Mouse (Mus musculus): ENCODE measurements around the gene Cfap97d1. TPM values are rescaled to one million over a fixed set of nuclear protein-coding genes. Genes with fewer than 3 reads are reported as not detected.
"Not testable (repeated sequence)": the region's sequence is repeated elsewhere in the genome, so short reads cannot be mapped to it uniquely, and the experiment has no call there.

Gene Cfap97d1
- total RNA-seq, 2 experiments from 2014 or later: not detected

DNA sequence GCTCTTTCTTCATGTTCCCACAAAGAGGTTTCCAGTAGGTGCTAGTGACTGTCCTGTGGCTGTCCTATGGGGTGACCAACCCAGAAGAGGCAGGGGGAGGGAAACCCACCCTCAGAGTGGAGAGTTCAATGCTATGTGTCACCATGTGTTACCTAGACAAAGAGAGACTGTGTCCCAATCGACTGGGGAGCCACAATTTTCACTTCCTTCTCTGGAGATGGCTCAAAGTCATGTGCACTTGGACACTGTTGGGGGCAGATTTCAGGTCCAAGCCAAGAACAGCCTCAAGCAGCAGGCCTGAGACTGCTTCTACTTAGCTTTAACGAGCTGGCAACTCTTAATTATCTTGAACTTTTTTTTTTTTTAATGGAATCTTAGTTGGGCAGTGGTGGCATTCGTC lies 12.0 kb upstream of the Cfap97d1 start:
- intact Hi-C loops (cut with DNase I): no loop called here
- DNase-seq: no peak

DNA sequence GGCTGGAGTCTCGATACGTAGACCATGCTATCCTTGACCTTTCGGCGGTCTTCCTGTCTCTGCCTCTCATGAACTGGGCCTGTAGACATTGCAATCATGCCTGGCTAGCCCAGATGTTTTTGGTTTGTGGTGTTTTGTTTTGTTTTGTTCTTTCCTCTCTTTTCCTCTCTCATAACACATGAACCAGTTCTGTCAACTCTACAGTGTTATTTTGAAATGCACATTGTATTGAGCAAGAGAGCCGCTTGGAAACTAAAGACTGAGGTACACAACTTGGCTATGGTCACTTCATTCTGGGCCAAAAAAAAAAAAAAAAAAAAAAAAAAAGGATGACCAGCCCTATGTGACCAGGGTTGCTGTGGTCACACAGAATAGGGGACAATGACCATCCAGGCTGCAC lies 11.4 kb upstream of the Cfap97d1 start:
- intact Hi-C loops (cut with DNase I): no loop called here
- no peak for DNase-seq

DNA sequence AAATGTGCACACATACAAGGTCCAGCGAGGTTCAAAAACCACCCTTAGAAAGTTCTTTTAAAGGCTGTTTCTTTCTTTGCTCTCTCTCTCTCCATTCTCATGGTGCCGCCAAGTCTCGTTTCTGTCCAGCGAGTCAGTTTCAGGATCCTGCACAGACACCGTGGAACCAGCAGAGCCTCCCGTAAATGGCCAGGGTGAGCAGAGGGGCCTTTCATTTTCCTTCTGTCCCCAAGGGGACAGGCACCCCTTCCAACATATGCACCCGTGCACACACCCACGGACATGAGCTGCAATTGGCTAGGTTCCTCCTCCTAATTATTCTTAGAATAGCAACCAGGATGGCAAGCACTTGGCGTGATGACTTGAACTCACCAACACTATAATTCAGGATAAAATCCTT lies 10.6 kb upstream of the Cfap97d1 start:
- no peak for DNase-seq
- intact Hi-C loops (cut with DNase I): no loop called here

GRCm38 (mm10) chr11:101974181-101974580 lies 9.9 kb upstream of the Cfap97d1 start:
- intact Hi-C loops (cut with DNase I): no loop called here
- DNase-seq: no peak

- intact Hi-C loops (cut with DNase I): no loop called here
- peak in 1 of 2 experiments; percentile 43 for DNase-seq
These were observed 9.2 kb upstream of the Cfap97d1 start for GRCm38 (mm10) chr11:101974923-101975322.

- intact Hi-C loops (cut with DNase I): no loop called here
- DNase-seq: no peak
These were observed 7.1 kb upstream of the Cfap97d1 start for GRCm38 (mm10) chr11:101976949-101977348.

- intact Hi-C loops (cut with DNase I): no loop called here
- DNase-seq: no peak
These were observed 4.9 kb upstream of the Cfap97d1 start for GRCm38 (mm10) chr11:101979140-101979539.

DNA sequence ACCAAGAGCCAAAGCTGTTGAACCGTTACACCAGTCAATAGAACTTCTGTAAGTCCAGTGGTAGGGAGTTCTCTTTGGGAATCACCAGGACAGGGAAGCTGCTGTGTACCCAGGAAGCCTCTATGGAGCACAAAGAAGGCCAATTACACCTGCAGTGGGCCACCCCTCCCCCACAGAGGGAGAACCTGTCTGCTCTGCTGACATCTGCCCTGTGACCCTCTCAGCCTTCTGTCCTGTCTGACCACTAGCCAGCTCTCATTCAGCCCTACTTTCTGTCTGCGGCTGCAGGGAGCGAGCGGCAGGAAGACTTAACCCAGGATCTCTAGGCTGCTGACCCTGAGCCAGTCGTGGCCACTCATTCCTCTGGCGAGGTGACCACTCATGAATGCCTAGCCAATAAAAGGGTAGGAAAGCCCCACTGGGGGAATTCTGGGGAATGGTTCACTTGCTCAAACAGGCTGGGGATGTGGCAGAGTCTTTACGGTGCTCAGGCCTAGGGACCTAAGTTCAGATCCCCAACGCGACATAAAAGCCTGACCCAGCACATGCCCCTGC lies 3.4 kb upstream of the Cfap97d1 start:
- intact Hi-C loops (cut with DNase I): no loop called here
- DNase-seq: no peak

- intact Hi-C loops (cut with DNase I): no loop called here
- peak in 1 of 2 experiments; percentile 36 for DNase-seq
These were observed 2.2 kb upstream of the Cfap97d1 start for GRCm38 (mm10) chr11:101981850-101982249.

DNA sequence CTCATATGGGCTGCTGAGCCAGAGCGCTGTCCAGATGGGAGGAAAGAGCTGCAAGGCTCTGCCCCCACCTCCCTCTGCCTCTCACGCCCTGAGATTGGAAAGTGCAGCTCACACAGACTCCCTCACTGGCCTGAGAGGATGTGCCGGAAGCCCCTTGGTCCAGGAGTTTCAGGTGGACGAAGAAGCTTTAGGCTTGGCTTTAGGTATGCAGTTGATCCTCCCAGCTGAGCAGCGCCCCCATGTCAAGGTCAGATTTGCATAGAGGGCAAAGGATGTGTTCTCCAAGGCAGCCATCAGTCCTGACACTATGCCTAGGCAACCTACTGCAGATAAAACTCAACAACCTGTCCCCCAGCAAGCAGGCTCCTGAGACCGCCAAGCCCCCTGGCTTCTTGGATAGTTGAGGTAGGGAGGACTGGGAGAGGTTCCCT lies 1.1 kb upstream of the Cfap97d1 start:
- intact Hi-C loops (cut with DNase I): no loop called here
- peak; percentile 42 to 47 for DNase-seq

DNA sequence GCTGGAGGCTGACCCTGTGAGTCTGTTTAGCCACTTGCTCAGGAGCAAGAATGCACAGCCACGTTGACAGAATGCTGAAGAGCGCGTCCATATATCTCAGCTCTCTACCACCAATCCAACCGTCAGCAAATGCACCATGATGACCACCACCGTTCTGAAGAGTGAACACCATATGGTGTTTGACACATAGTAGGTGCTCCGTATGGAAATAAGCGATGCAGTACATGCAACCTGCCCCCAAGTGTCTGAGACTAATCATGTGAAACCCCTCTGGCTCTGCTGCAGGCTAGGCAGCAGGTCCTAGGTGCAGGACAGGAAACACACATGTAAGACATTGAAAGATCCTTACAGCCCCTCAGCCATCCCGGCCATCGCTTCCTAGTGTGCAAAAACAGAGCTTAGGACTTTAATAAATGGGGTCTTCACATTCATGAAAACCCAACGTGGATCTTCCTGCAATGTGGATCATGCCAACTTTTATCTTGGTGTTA lies 603 bp upstream of the Cfap97d1 start:
- intact Hi-C loops (cut with DNase I): no loop called here

DNA sequence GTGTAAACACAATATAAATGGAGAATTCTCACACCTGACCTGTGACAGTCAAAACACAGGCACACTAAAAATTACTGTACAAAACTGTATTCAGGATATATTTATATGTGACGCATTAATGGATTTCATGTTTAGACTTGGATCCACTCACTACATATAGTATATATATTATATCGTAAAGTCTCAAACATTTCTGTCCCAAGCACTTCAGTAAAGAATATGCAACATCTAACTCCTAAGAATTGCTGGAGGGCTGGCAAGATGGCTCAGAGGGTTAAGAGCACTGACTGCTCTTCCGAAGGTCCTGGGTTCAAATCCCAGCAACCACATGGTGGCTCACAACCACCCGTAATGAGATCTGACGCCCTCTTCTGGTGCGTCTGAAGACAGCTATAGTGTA lies 1.4 kb downstream of the Cfap97d1 start:
- intact Hi-C loops (cut with DNase I): loop anchor here (5.0 kb wide), 1 partner anchor 152 kb away; no protein-coding TSS in a partner anchor
- not testable (repeated sequence) for DNase-seq

More for the DNA sequence above, 603 bp upstream of the Cfap97d1 start:
- DNase-seq: no peak

- intact Hi-C loops (cut with DNase I): loop anchor here (1.0 to 5.0 kb wide), 4 partner anchors 23 to 151 kb away; no protein-coding TSS in a partner anchor
- peak; percentile 87 to 92 for DNase-seq
These were observed 1.9 kb downstream of the Cfap97d1 start for GRCm38 (mm10) chr11:101985990-101986389.

- intact Hi-C loops (cut with DNase I): loop anchor here (1.0 to 5.0 kb wide), 4 partner anchors 22 to 150 kb away; no protein-coding TSS in a partner anchor
- DNase-seq: no peak
These were observed 2.8 kb downstream of the Cfap97d1 start, which contains the start of gene Dusp3 for GRCm38 (mm10) chr11:101986913-101987312. Dusp3 (minus strand) TSS chr11:101987013.

DNA sequence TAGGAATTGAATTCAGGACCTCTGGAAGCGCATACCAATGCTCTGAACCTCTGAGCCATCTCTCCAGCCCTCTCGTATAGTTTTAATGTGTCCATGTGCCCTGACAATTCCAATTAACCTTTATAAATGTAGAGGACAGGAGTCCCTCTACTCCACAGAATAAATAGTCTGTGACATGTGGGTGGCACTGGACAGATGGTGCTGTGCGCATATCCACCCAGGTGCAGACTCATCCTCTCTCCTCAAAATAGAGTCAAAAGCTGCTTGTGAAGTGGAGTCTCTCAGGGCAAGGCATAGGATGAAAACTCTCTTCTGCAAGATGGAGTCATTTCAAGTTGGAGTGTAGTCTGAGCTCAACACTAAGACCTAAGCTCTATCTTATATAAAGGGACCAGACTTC lies 6.2 kb downstream of the Cfap97d1 start:
- intact Hi-C loops (cut with DNase I): no loop called here
- DNase-seq: no peak

GRCm38 (mm10) chr11:101991813-101992212 lies 7.7 kb downstream of the Cfap97d1 start:
- no peak for DNase-seq
- intact Hi-C loops (cut with DNase I): no loop called here

DNA sequence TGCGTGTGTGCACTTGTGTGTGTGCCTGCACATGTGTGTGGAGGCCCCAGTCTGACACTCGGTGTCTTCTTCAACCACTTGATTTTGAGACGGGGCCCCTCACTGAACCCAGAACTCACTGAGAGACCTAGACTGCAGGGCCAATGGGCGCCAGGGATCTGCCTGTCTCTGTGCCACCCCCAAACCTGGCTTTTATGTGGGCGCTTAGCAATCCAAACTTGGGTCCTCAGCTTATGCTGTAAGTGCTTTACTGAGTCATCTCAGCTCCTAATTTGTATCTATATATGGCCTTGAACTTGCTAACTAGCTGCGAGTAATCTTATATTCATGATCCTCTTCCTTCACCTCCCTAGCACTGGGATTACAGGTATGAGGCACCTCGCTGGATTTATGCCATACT lies 8.3 kb downstream of the Cfap97d1 start:
- DNase-seq: no peak
- intact Hi-C loops (cut with DNase I): no loop called here

DNA sequence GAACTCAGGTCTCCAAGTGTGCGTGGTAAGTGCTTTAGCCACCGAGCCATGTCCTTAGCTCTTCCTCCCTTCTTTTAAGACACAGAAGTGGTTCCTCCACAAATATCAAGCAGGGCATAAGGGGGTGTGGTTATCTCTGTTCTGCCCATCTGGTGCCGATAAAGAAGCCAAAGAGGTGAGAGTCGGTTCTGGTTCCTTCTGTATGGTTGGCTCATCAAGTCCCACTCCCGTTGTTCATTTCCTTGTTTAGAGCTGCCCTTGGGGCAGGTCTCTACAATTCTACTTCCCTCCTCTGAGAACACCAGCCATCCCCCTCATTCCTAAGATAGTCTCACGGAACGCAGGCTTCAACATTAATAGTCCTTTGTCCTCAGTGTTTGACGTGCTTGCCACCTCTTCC lies 10.0 kb downstream of the Cfap97d1 start:
- DNase-seq: no peak
- intact Hi-C loops (cut with DNase I): no loop called here

DNA sequence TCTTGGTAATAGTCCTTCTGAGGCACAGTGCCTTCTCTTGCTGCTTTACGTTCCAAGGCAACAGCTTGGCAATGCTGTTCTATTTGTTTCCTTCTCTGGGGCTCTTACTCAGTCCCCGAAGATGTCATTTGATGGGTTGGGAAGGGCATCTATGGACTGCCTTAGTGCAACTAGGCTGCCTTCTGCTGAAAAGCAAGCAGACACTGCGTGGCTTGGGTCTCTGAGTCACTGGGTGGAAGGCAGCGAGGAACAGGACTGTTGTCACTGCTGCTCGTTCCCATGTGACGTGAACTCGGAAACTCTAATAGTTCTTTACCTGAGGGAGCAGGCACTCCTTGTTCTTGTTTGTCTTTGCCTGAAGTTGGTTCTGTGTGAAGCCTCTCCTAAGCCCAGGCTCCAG lies 11.9 kb downstream of the Cfap97d1 start:
- DNase-seq: no peak
- intact Hi-C loops (cut with DNase I): no loop called here

- peak; percentile 27 to 50 for DNase-seq
- intact Hi-C loops (cut with DNase I): no loop called here
These were observed 14.2 kb downstream of the Cfap97d1 start for GRCm38 (mm10) chr11:101998258-101998657.

GRCm38 (mm10) chr11:101999466-101999865 lies 15.4 kb downstream of the Cfap97d1 start:
- intact Hi-C loops (cut with DNase I): no loop called here

GRCm38 (mm10) chr11:102004251-102004650 lies 20.2 kb downstream of the Cfap97d1 start:
- intact Hi-C loops (cut with DNase I): no loop called here
- no peak for DNase-seq

More at GRCm38 (mm10) chr11:101999466-101999865, 15.4 kb downstream of the Cfap97d1 start:
- no peak for DNase-seq

Data from heart, postnatal 14 days (tissue).